Mouse (Mus musculus): Measurements from ENCODE around the gene Rock2. TPM values are rescaled to one million over a fixed set of nuclear protein-coding genes. Genes with fewer than 3 reads are reported as not detected.

The Rock2 gene
- polyA plus RNA-seq, 3 experiments from 2014 or later: 12.8 to 16.2 (median 15.6) TPM

GRCm38 (mm10) chr12:16903949-16904635 lies 9.4 kb downstream of the Rock2 start:
- ATAC-seq: no peak

GRCm38 (mm10) chr12:16907282-16907846 lies 12.7 kb downstream of the Rock2 start:
- ATAC-seq: no peak

GRCm38 (mm10) chr12:16907953-16908648 lies 13.4 kb downstream of the Rock2 start:
- ATAC-seq: no peak

- ATAC-seq: no peak
These were observed 16.8 kb downstream of the Rock2 start for GRCm38 (mm10) chr12:16911524-16911923.

GRCm38 (mm10) chr12:16912600-16912999 lies 17.9 kb downstream of the Rock2 start:
- no peak for ATAC-seq

- no peak for ATAC-seq
These were observed 25.6 kb downstream of the Rock2 start for GRCm38 (mm10) chr12:16920186-16920860.

GRCm38 (mm10) chr12:16927889-16928288 lies 33.2 kb downstream of the Rock2 start:
- ATAC-seq: no peak

GRCm38 (mm10) chr12:16934423-16934822 lies 39.7 kb downstream of the Rock2 start:
- no peak for ATAC-seq

GRCm38 (mm10) chr12:16941976-16942375 lies 47.3 kb downstream of the Rock2 start:
- ATAC-seq: no peak

GRCm38 (mm10) chr12:16948239-16948638 lies 53.5 kb downstream of the Rock2 start:
- ATAC-seq: no peak

GRCm38 (mm10) chr12:16958851-16959250 lies 64.2 kb downstream of the Rock2 start:
- ATAC-seq: no peak

- peak; percentile 97 for ATAC-seq
These were observed 68.7 kb downstream of the Rock2 start for GRCm38 (mm10) chr12:16963354-16963753.

GRCm38 (mm10) chr12:16966811-16967210 lies 72.1 kb downstream of the Rock2 start:
- ATAC-seq: no peak

- ATAC-seq: no peak
These were observed 82.4 kb downstream of the Rock2 start for GRCm38 (mm10) chr12:16977120-16977519.

- ATAC-seq: peak; percentile 48
These were observed 91.1 kb downstream of the Rock2 start for GRCm38 (mm10) chr12:16985778-16986177.

- no peak for ATAC-seq
These were observed 96.7 kb downstream of the Rock2 start for GRCm38 (mm10) chr12:16991376-16991775.

- no peak for ATAC-seq
These were observed 97.7 kb downstream of the Rock2 start for GRCm38 (mm10) chr12:16992355-16992754.

GRCm38 (mm10) chr12:16994291-16994690 lies 99.6 kb downstream of the Rock2 start:
- ATAC-seq: no peak

GRCm38 (mm10) chr12:16996281-16996680 lies 101.6 kb downstream of the Rock2 start:
- no peak for ATAC-seq

GRCm38 (mm10) chr12:16996886-16997462 lies 102.3 kb downstream of the Rock2 start:
- no peak for ATAC-seq

- ATAC-seq: no peak
These were observed 104.5 kb downstream of the Rock2 start for GRCm38 (mm10) chr12:16999146-16999545.

GRCm38 (mm10) chr12:16999739-17000497 lies 105.2 kb downstream of the Rock2 start, which contains the start of gene Pqlc3:
TSS of gene Pqlc3 (minus strand) at chr12:17000408.
- peak; percentile 99 for ATAC-seq
